Mouse (Mus musculus): ENCODE measurements around the gene Crtac1.
A peak's percentile ranks its signal among the peaks of the same experiment; 100 is the strongest.

The Crtac1 gene

DNA sequence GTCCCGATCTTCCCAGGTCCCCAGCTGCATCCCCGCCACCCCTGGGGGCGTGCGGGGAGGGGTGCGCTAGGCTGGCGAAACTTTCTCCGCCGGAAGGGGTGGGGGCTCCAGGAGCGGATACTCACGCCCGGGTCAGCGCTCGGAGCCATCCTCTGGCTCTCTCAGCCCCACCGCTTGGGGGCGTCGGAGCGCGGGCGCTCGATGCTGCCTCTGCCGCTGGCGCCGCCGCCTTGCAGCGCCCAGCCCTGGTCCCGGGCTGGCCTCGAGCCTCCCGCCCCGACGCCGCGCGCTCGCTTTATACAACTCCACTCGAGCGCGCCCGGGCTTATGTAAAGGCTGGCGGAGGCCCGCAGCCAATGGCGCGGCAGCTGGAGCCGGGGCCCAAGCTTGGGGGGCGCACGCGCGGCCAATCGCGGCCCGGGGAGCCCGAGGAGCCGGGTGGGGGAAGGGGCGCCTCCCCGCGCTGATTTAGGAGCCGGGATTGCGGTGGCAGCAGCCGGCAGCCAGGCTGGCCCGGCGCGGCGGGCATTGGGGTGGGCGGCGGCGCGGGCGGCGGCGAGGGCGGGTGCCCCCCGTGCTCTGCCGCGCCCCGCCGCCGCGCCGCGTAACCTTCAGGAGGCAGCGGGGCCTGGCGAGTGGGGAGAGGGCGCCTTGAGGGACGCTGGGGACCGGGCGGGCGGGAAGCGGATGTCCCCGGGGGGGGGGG lies at the start of gene Crtac1:
Gene Crtac1, minus strand, starts transcription at position 299 of the 706 bp plus-strand sequence.
- DNase-seq, result no peak

DNA sequence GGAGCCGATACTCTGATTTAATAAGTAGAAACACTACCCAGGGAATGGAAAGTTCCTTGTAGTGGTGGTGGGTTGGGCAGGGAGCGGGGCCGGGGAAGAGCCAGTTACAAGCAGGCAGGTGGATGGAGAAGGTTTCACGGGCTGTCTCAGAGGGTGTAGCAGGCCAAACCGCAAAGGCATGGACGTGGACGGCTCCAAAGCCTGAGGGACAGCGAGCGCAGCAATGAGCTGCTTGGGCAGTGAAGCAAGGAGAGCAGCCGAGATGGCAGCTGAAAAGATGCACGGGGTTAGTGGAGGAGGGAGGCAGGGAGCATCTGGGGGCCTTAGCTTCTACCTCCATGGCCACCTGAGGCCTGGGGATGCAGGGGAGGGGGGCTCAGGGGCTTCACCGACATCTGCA lies 46.7 kb upstream of the Crtac1 start:
- DNase-seq, result no peak

DNA sequence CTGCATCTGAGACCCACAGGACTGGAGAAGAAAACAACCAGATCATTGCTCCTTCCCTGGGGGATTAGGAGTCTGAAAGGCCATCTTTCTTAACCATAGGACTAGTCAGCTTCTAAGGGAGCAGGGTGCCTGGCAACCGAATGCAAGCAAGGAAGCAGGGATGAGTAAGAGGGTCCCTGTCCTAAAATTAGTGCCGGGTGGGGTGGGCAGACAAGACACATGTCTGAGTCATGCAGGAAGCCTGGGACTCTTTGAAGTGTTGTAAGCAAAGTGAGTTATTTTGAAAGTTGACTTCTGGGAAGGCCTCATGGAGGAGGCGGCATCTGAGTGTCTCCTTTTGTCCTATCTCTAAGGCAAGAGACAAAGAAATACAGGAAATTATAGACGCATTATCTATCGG lies 46.2 kb upstream of the Crtac1 start:
- DNase-seq, result no peak

DNA sequence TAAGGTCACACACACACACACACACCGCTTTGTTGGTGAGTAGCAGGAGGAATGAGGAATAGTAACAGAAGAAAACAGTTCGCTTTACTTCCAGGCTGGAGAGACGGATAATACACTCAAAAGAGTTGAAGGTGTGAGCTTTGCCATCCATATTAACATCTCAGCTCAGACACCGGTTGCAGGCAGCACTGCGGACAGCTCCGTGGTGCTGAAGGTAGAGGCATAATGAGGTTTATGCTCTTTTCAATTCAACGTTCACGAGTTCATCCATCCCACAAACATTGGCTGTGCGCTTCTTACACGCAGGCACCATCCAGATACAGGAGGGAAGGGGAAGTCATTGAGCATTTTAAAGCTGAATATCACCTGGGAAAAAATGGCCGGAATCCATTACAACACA lies 41.2 kb upstream of the Crtac1 start:
- no peak for DNase-seq

DNA sequence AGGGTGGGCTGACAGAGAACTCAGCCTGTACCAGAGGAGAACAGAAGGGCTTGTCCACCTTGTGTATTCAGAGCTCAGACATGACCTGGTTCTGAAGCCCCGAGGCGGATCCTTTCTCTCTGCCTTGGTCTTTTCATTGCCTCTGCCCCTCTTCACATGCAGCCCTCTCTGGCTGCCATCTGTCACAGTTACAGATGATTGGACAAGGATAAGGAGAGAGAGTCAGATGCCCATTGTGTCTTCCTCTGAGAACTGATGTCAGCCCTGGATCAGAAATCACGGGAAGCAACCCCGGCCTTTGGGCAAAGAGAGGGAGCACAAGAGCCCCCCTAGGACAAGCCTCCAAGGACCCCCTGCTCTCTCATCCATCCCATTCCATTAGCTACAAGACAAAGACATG lies 40.0 kb upstream of the Crtac1 start:
- no peak for DNase-seq

DNA sequence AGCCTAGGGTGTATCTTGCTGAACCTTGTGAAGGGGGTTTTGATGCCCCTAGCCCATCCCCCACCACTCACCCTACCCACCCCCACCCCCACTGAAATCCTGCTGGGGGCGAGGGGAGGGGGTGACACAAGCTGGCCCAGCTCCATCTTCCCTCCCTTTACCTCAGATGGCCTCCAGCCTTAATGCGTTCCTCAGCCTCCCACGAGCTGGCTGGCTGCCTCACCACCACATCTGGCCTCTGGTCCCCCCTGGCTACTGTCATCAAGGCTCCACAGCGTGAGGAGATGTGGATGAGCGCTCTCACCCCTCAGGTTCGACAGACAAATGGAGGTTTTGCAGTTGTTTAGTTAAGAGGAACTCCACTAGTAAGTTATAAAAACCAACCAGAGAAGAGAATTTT lies 30.3 kb upstream of the Crtac1 start:
- no peak for DNase-seq

DNA sequence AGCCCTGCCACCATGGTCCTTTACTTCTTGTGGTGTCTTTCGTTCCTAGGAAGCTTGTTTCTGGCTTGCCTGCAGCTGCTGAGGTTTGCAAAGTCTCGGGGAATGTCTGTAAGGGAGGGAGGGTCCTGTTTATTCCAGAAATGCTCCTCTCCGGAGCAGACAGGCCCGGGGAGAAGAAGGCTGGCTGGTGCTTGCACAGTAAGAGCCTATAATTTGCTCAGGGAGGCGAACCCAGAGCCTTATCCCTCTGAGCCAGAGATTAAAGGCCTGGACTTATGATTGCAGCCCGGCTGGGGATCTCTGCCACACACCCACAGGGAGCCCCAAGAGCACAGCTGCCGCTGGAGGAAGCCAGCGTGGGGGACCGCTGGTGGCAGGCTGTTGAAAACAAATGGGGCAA lies 29.8 kb upstream of the Crtac1 start:
- no peak for DNase-seq

DNA sequence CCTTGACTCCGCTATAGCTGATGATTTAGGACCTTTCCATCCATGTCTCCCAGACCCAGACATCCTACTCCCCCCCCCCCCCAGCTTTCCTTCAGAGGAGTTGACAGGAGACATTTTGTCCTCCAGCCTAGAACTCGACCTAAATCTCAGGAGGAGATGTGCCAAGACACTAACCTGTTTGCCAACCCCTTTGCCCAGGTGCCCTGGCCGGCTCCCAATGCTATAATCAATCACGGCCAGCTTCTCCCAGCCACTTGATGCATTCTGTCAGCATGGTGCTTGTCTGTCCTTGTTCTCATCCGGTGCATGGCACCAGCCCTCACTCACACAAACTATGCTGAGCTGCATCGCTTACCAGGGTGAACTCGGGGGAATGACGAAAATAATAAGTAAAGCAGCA lies 27.9 kb upstream of the Crtac1 start:
- no peak for DNase-seq

DNA sequence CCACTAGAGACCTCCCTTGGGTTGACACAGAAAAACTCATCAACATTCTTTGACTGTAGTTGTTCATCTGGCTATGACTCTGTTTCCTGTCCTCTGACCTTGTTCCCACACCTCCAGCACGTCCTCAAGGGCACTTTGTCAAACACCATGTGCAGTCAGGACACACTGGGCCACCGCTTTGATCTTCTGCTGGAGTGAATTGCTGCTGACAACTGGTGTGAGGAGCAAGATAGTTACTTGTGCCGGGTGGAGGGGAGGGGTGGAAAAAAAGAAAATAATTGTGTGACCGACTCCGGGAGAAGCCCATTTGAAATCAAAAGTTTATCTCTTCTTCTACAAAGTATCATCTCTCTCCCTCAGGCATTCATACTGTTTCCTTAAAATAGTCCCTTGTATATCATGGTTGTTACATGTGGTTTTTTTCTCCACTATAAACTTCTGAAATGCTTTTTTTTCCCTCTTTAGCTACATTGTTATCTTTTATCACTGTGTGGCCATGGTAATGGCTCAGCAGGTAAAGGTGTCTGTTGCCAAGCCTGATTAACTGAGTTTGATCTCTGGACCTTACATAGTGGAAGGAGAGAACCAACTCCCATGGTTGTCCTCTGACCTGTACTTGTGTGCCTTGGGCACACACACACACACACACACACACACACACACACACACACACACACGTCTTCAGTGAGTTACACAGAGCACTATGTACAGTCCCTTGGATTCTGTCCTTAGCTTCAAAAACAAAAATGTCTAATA lies 23.1 kb upstream of the Crtac1 start:
- peak; percentile 26 for DNase-seq

DNA sequence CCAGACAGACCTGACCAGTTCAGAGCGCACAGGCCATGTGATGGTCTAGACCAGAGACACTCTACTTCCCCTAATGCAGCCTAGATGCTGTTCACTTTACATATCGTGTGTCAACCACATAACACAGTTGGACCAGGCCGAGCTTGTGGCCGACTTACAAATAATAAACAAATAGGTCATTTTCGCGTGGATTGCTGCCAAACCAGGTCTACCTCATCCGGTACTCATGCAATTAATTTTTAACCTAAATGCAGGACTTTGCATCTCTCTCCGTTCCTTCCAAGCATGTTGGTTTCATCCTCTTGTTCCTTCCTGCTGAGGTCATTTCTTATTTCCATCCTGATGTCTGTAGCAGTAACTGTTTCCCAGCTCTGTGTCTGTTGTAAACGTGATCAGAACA lies 22.4 kb upstream of the Crtac1 start:
- DNase-seq, result peak; percentile 89

DNA sequence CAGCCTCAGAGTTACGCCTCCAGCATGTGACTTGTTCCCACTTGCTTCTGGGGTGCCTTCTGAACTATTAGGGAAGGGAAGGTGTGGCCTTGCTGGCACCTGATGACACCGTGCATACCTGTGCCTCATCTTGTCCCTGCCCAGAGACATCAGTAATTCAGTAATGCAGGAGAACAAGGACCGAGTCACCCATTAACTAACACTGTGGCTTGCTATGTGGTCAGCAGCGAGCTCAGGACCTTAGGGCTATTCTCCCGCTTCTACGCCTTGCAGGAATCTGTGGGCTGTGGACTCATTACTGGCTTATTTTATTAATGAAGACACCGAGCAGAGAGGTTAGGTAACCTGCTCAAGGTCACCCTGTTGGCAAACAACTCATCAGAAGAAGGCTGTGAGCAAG lies 21.0 kb upstream of the Crtac1 start:
- peak; percentile 82 for DNase-seq

DNA sequence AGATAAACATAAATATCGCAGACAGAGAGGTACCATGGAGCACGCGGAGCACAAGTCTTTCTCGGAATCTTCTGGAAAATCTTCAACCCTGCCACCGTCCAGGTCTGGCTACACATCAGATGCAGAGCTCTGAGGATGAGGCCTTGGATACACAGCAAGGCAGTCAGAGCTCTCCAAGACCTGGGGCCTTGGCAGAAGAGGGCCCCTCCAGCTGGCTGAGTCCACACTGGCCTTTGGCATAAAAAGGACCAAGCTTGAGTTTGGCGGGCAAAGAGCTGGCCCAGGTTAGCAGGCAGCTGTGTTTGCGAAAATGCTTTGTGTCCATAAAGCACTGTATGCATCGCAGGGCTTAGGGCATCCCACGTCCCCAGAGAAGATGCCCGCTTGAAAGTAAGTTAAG lies 17.0 kb upstream of the Crtac1 start:
- DNase-seq, result no peak

DNA sequence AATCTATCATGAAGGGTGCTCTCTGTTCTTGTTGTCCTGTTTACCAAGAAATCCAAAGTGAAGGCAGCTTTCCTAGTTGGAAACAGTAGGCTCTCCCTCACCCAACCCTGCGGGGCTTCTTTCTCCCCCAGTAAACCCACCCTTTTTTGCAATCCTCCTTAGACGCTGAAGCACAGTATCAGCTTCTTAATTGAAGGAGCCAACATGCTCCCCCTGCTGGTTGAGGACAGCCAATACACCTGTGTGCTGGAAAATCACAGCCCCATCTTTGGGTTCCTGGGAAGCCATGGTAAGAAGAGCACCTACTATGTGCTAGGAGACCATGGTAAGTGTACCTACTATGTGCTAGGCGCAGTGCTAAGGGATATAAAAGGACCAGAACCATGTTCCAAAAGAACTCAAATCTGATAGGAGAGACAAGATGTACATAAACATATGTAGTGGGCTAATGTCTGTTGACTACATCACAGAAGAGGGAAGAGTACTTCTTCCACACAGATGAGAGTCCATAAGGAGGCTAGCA lies 12.4 kb upstream of the Crtac1 start:
- peak; percentile 38 for DNase-seq

DNA sequence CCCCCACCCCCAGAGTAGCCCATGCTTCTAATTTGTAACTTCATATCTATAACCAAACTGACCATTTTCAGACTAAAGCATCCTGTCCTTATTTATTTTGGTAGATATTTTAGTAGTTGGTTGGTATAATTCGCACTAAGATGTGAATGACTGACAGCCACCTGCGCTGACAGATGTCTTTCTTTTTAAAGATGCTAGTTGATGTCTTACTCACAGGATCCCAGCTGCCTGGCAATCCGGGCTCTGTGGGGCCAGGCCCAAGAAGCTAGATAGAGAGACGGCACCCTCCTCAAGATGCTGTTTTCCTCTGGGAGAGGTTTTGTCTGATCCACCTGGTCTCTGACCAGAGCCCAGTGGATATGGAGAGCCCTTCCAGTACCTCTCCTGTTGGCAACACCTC lies 11.7 kb upstream of the Crtac1 start:
- no peak for DNase-seq

DNA sequence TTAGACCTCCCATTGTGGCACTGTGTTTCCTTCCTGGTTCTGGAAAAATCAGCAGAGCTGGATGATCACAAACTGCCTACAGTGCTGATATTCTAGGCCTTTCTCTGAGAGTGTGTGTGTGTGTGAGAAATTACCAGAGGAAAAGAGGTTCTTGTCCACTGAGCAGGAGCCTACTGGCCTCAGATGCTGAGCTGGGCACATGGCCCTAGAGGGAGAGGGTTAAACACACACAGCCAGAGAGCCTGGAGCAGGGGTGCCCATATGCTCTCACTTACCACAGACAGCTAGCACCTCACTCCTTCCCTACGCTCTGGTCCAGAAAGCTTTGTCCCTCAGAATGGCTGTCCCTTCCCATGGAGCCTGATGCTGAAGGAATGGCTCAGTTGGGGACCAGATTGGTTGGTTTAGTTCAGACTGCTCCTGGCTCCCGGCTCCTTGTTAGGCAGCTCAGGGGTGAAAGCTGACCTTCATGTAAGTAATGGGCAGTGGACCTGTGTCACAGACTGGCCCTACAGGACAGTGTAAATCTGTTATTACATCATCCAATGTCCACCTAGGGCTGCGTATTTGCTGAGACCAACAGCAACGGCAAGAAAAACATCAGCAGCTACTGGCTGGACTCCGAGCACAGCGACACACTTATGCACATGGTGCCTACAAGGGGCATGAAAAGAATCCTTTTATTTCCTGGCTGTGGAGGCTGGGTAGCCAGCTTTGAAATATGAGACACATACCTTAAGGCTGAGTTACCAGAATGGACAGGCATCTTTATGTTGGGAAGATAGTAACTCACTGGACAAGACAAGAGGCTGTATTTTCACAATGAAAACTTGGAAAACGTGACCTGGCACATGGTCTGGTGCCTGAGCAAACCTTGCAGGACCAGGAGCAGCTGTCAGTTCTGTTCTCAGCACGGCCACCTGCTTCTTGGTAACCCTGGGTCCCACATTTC lies 10.9 kb upstream of the Crtac1 start:
- DNase-seq, result no peak

DNA sequence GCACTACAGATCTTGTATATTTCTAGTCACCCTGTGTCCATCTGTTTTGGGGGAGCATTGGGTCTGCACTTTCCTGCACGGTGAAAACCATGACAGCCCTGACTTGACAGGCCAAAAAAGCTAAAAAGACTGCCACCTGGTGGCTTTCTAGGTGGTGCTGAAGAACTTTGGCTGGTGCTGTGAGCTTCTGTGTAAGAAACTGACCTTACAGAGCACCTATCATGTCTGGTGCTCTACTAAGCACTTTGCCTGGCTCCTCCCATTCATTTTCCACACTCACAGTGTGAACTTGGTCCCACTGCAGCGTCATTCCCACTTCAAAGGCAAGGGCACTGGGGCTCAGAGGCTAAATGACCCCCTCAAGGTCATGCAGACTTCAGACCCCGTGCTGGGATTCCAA lies 8.5 kb upstream of the Crtac1 start:
- peak; percentile 24 for DNase-seq

DNA sequence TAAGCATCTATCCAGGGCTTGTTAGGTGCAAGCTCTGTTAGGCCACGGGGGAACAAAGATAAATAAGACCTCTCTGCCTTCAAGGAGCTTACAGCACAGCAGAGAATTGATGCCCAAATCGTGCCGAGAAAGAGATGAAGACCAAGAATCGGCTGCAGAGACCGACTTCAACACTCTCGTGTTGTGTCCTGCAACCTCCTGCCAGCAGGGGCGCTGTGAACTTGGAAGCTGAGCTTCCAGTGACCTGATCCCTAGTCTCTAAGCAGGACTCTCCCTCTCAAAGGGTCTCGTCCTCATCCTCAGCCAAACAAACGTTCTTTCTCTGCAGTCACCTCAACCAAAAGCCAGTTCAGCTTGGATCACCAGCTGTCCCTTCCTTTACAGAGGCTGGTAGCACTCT lies 7.8 kb upstream of the Crtac1 start:
- DNase-seq, result peak; percentile 15

DNA sequence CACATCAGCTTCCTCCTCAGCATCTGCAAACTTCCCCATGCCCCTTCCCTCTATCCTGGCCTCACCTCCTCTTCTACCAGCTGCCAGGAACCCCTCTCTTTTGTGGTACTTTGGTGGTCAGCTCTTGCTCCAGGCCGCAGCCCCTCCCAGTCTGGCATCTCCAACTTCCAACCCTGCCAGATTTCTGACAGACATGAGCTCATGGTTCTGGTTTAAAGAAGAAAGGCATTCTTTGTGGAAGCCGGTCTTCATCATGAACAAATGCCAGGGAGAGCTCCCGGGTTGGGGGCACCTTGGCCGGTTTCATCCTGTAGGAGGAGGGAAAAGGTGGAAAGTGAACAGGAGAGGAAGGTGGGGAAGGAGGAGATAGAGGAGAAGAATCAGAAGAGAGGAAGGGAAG lies 4.0 kb upstream of the Crtac1 start:
- DNase-seq, result no peak

DNA sequence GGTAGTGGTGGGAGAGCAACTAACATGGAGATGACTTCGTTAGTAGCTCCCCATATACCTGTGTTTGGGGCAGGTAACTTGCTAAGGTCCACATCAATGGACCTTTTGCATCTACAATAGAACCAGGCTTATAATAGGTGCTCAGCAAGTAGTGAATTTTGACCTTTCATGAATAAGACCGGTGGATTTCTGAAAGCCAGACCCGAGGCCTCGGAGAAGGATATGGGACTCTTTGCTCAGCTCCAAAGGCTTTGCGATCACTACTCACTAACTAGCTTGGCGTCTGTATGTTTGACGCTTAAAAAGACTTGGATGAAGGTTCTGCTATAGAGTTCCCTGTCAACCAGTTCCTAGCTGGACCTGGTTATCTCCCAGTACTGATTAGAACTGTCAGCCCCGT lies 1.2 kb upstream of the Crtac1 start:
- DNase-seq, result no peak

DNA sequence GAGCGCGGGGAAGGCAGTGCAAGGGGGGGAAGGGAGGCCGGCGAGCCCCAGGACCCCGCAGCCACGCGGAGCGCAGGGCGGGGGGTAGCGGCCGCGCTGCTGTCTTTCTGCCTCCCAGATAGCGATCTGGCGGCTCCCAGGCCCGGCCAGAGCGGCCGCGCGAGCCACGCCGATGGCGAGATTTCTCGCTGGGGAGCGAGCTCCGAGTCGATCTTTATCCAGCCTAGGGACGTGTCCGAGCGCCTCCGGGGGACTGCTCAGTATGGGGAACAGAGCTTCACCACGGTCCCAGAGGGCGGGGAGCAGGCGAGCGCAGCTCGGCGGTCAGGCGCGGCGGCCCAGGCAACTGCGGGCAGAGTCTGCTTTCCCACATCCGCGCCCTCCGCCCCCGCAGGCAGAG lies 608 bp upstream of the Crtac1 start:
- no peak for DNase-seq

DNA sequence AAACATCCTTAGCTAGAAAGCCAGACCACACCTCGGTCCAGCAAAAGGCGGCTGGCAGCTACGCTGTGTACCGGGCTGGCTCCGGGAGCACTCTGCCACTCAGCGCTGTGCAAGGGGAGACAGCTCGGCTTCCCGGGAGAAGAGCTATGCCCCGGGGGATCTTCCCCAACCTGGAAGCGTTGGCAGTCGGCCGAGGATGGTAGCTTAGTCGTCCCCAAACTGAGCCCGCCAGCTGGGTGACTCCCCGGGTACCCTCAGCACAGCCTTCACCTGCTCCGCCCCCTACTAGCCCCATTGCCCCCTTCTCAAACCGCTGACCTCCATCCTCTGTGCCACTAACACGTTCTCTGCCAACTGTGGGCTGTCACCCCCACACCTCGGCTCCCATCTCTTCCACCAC lies 602 bp downstream of the Crtac1 start:
- no peak for DNase-seq

DNA sequence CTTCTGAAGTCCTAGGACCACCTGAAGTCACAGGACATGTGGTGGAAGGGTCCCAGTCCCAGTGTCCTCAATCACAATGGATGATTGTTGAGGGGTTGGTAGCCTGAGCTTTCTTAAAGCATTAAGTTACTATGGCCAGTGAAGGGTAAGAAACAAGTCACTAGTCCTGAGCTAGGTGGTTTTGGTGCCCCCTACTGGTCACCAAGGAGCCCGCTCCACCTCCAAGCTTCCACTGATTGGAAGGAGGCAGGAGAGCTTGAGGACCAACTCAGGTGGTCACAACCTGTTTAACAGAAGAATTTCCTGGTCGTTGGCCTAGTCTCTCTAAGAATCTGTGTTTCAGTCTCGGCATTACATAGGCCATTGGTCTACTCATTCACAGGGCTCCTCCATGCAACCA lies 2.2 kb downstream of the Crtac1 start:
- DNase-seq, result peak; percentile 41

DNA sequence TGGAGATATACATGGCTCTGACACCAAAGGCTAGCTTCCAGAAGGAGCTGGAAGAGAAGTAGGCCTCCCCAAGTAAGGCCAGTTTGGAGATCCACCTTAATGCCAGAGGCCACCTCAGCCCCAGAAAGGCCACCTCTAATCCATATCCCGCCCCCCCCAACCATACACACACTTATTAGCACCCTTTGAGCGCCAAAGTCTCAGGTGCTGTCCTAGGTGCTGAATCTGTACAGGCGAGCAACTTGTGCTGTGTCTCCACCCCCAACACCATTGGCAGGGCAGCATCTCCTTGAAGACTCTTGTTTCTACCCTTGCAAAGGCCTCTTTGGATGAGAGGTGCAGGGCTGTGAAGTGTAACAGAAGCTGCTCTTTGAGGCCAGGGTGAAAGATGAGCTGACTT lies 6.4 kb downstream of the Crtac1 start:
- peak; percentile 19 for DNase-seq

Data from kidney, adult 9 months (tissue).